Mouse (Mus musculus) megakaryocyte-erythroid progenitor cell, adult 5-6 weeks (primary cell): ENCODE data around the gene Neurl1a. TPM values are rescaled to one million over a fixed set of nuclear protein-coding genes. Genes with fewer than 3 reads are reported as not detected.

ENCODE experiments used
- ATAC-seq: replicated peaks from 2 replicates; pipeline ENCODE4 v1.8.0; 2016; ENCODE audit warnings: mild to moderate bottlenecking, inconsistent platforms; ENCODE audit not compliant: severe bottlenecking, poor library complexity, low FRiP score, low TSS enrichment
- total RNA-seq, 2 experiments: library from RNA; stranded (forward) in 1 of 2; stranded (reverse) in 1 of 2; fragments of 200-1000, 215-1000 nt in 1 of 2; fragments of >200 nt in 1 of 2; fragmentation: Nextera tagmentation in 1 of 2; gene quantifications; 2 replicates each; pipeline ENCODE4 v1.2.3; 2014 to 2017

Neurl1a gene
- total RNA-seq, 2 experiments from 2014 or later = 0.04 TPM; not detected in 1

DNA sequence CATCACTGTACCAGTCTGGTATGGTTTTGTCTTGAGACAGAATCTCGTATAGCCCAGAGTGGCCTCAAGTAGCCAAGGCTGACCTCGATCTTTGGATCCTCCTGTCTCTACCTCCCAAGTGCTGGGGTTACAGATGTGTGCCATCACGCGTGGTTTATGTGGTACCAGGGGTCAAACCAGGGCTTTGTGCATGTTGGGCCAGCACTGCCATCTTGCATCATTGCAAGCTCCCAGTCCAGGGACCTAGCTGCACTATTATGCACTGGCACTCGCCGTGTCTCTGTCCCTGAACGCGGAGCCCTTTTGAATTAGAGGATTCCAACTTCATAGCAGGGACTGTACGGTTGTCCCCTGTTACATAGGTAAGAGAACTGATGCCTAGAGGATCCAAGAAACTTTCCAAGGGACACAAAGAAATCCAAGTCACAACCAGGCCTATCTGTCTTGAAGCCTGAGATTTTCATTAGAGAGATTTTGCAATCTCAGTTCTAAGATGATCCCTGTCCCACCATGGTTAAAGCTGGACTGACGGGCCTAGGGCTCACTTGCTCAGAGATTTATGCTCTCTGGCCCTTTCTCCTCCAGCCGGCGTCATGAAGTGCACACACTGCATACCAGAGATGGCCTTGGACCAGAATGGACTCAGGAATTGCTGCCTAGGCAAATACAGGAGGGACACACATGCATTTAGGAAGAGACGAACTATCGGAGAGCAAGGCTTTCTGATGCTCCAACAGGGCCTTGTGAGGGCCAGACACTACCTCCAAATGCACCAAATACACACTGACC lies 127.7 kb downstream of the Neurl1a start:
- ATAC-seq = no peak

DNA sequence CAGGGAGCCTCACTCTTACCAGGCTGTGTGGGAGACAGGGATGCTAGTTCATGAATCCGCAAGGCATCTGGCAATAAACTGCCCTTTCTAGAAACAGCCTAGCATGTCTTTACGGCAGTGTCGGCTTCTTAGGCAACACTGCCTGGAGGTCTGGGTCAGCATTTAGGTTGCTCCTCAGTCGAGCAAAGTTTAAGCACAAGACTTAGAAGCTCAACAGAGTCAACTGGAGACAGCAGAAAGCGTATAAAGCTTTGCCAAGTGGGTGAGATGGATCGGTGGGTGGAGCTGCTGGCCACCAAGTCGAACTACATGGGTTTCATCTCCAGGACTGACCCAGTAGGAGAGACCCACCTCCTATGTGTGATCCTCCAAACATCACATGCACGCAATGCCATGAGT lies 128.3 kb downstream of the Neurl1a start:
- no peak for ATAC-seq

Other genes starting within 250 kb of the Neurl1a start
- gene Ina, start 164.1 kb upstream of the Neurl1a start, total RNA-seq (2014; fragmentation: Nextera tagmentation) = 1.1 TPM in 1 of 2 replicates, not detected in the other
- 0.09 and 0.27 TPM in 2 replicates for gene Ina, start 164.1 kb upstream of the Neurl1a start, total RNA-seq (2017)
- gene Nt5c2, start 163.7 kb upstream of the Neurl1a start, total RNA-seq (2014; fragmentation: Nextera tagmentation) = 87.1 and 88.5 TPM in 2 replicates
- 142 and 145 TPM in 2 replicates for gene Nt5c2, start 163.7 kb upstream of the Neurl1a start, total RNA-seq (2017)
- 33.8 and 37.5 TPM in 2 replicates for gene Pcgf6, start 127.9 kb upstream of the Neurl1a start, total RNA-seq (2014; fragmentation: Nextera tagmentation)
- 18.6 and 19.8 TPM in 2 replicates for gene Pcgf6, start 127.9 kb upstream of the Neurl1a start, total RNA-seq (2017)
- 14.6 and 17.0 TPM in 2 replicates for gene Taf5, start 111.1 kb upstream of the Neurl1a start, total RNA-seq (2014; fragmentation: Nextera tagmentation)
- 26.3 and 28.4 TPM in 2 replicates for gene Taf5, start 111.1 kb upstream of the Neurl1a start, total RNA-seq (2017)
- gene Usmg5, start 88.2 kb upstream of the Neurl1a start, total RNA-seq (2014; fragmentation: Nextera tagmentation) = 709 and 727 TPM in 2 replicates
- gene Usmg5, start 88.2 kb upstream of the Neurl1a start, total RNA-seq (2017) = 667 and 899 TPM in 2 replicates
- 31.9 and 42.3 TPM in 2 replicates for gene Pdcd11, start 88.1 kb upstream of the Neurl1a start, total RNA-seq (2014; fragmentation: Nextera tagmentation)
- gene Pdcd11, start 88.1 kb upstream of the Neurl1a start, total RNA-seq (2017) = 38.0 and 42.3 TPM in 2 replicates
- 3.2 and 3.6 TPM in 2 replicates for gene Calhm2, start 40.5 kb upstream of the Neurl1a start, total RNA-seq (2014; fragmentation: Nextera tagmentation)
- gene Calhm2, start 40.5 kb upstream of the Neurl1a start, total RNA-seq (2017) = 1.6 and 2.3 TPM in 2 replicates
- gene Calhm1, start 34.6 kb upstream of the Neurl1a start, total RNA-seq (2014; fragmentation: Nextera tagmentation) = not detected in 2 replicates
- gene Calhm1, start 34.6 kb upstream of the Neurl1a start, total RNA-seq (2017) = not detected in 2 replicates
- gene Calhm3, start 21.1 kb upstream of the Neurl1a start, total RNA-seq (2014; fragmentation: Nextera tagmentation) = not detected in 2 replicates
- not detected in 2 replicates for gene Calhm3, start 21.1 kb upstream of the Neurl1a start, total RNA-seq (2017)